In genomic region chr3:26826958-26827839, GRCm38 (mm10) we compare ENCODE assay signal across 13 mouse cellular contexts.
DNase-seq lines count a peak whose midpoint lies in the region; ATAC-seq and TF ChIP-seq lines count a peak whose summit lies in the region.
"Had no signal": no experiment of that assay in that cellular context is flagged by ENCODE, and none has a peak within 500 bp of the region (broad histone marks: within the 10 kb centered on the region; RNA-seq: fewer than 3 reads in every experiment).

No protein-coding gene starts in this region.

- H3K27ac ChIP-seq in forebrain, postnatal 0 days (ENCODE audit: low read depth, low read length) = 0 out of 2 replicates have a peak overlapping the region, but pooled peaks have one; percentile 40
- H3K27ac ChIP-seq in midbrain, embryonic 15.5 days = no peak overlapping the region
- H3K27ac ChIP-seq: limb, embryonic 10.5 days; stomach, embryonic 15.5 days had no signal

- DNase-seq in left cerebral cortex, postnatal 14 days (ENCODE audit: low spot score in 2 of 2) = peak; percentile 44 to 50
- no peak for DNase-seq in left cerebral cortex, adult 18-20 months (ENCODE audit: low spot score in 2 of 2)
- peak; percentile 85 for DNase-seq in brain, embryonic 14.5 days (ENCODE audit: low read depth)
- peak; percentile 77 for DNase-seq in forebrain, postnatal 0 days
- no peak for DNase-seq in heart, adult 18-20 months
- no peak for DNase-seq in c-Kit-positive CD71-positive TER-119-positive erythroid progenitor cells, embryonic 14.5 days (ENCODE audit: low spot score)
- DNase-seq: cerebellum, postnatal 10 days; kidney, adult 18-20 months; kidney, postnatal 4 days; thymus, postnatal 36 days had no signal

- peak; percentile 86 for ATAC-seq in forebrain, postnatal 0 days
- ATAC-seq in midbrain, embryonic 15.5 days (replicated peaks) = peak; percentile 92

- TF ChIP-seq CTCF in brain, embryonic 14.5 days (IDR thresholded peaks at IDR 0.05; ENCODE audit: borderline replicate concordance, extremely low read depth, insufficient read depth, insufficient read length) = no peak
- no peak for TF ChIP-seq CTCF in forebrain, postnatal 0 days (IDR thresholded peaks at IDR 0.05; ENCODE audit: low read depth)

- H3K27me3 ChIP-seq in forebrain, postnatal 0 days (ENCODE audit: insufficient read depth, low read length) = no peaks in the 10 kb centered on the region
- no peaks in the 10 kb centered on the region for H3K27me3 ChIP-seq in midbrain, embryonic 15.5 days (replicated peaks)
- H3K27me3 ChIP-seq: stomach, embryonic 15.5 days had no signal

- no peaks in the 10 kb centered on the region for H3K9me3 ChIP-seq in forebrain, postnatal 0 days (ENCODE audit: low read length)
- no peaks in the 10 kb centered on the region for H3K9me3 ChIP-seq in midbrain, embryonic 15.5 days
- H3K9me3 ChIP-seq: limb, embryonic 10.5 days; stomach, embryonic 15.5 days had no signal

- no peaks in the 10 kb centered on the region for H3K36me3 ChIP-seq in forebrain, postnatal 0 days (ENCODE audit: insufficient read depth)
- no peaks in the 10 kb centered on the region for H3K36me3 ChIP-seq in midbrain, embryonic 15.5 days (replicated peaks)
- H3K36me3 ChIP-seq: limb, embryonic 10.5 days; stomach, embryonic 15.5 days had no signal

- no peak for TF ChIP-seq POLR2A in brain, embryonic 14.5 days (IDR thresholded peaks at IDR 0.05; ENCODE audit: borderline replicate concordance, extremely low read depth, insufficient read depth, insufficient read length, poor library complexity, severe bottlenecking)

- intact Hi-C loops in left cerebral cortex, postnatal 14 days (cut with DNase I) = loop anchor here (10.0 kb wide), 2 partner anchors 352 to 492 kb away; partner anchors contain the start of gene Nlgn1

- no peak overlapping the region for H3K9ac ChIP-seq in forebrain, postnatal 0 days
- H3K9ac ChIP-seq in midbrain, embryonic 15.5 days = no peak overlapping the region
- H3K9ac ChIP-seq: stomach, embryonic 15.5 days had no signal

- no peak overlapping the region for H3K4me2 ChIP-seq in forebrain, postnatal 0 days (ENCODE audit: low read depth)
- no peak overlapping the region for H3K4me2 ChIP-seq in midbrain, embryonic 15.5 days
- H3K4me2 ChIP-seq: stomach, embryonic 15.5 days had no signal

- 44% methylated on average over 7 of the region's 7 CpGs for WGBS in forebrain, postnatal 0 days
- WGBS in midbrain, embryonic 15.5 days = 63% methylated on average over 7 of the region's 7 CpGs

- H3K4me3 ChIP-seq in forebrain, postnatal 0 days (ENCODE audit: low read depth, low read length) = no peak overlapping the region
- no peak overlapping the region for H3K4me3 ChIP-seq in midbrain, embryonic 15.5 days
- H3K4me3 ChIP-seq: limb, embryonic 10.5 days; stomach, embryonic 15.5 days had no signal

- no peaks in the 10 kb centered on the region; the same call in 1 of the 2 replicates for H3K4me1 ChIP-seq in forebrain, postnatal 0 days (ENCODE audit: insufficient read depth)
- H3K4me1 ChIP-seq in midbrain, embryonic 15.5 days = peaks cover 5% of the 10 kb centered on the region; the same call in 1 of the 2 replicates
- H3K4me1 ChIP-seq: limb, embryonic 10.5 days; stomach, embryonic 15.5 days had no signal

Comparison
In these comparisons a context has a peak if more than half of its experiments do, and no peak if none do; other contexts are left out.
1. DNase-seq: peak in left cerebral cortex, postnatal 14 days (2 of 2), brain, embryonic 14.5 days (single experiment) and forebrain, postnatal 0 days (single experiment); none in left cerebral cortex, adult 18-20 months (0 of 2), heart, adult 18-20 months (0 of 2) and c-Kit-positive CD71-positive TER-119-positive erythroid progenitor cells, embryonic 14.5 days (single experiment).